Mouse (Mus musculus): Measurements from ENCODE around the gene Alox12e. TPM values are rescaled to one million over a fixed set of nuclear protein-coding genes. Genes with fewer than 3 reads are reported as not detected.
"Not testable (repeated sequence)": the region's sequence is repeated elsewhere in the genome, so short reads cannot be mapped to it uniquely, and the experiment has no call there.

Alox12e gene
- total RNA-seq (2021) = not detected
- long read RNA-seq, experiment 1 = 0 reads
- long read RNA-seq, experiment 2 = 0 reads

DNA sequence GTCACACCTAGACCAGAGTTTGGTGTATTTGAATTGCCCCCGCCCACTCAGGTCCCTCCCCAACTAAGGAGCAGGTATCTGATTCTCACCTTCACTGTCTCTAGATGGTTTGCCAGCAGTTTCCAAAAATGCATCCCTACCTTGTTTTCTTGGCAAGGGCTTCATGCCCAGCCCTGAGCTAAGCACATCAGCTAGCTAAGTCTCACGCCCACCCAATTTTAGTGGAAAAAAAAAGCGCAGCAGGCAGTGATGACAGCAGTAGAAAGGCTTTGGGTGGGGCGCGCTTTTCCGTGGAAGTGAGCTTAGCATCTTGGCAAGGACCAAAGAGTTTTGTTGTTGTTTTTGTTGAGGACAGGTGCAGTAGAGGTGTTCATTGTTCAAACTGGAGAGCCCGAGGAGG, at the start of gene Alox12e:
Gene Alox12e, minus strand, starts transcription at position 101 of the 400 bp plus-strand sequence.
- DNase-seq (ENCODE audit: low spot score in 2 of 2) = no peak

DNA sequence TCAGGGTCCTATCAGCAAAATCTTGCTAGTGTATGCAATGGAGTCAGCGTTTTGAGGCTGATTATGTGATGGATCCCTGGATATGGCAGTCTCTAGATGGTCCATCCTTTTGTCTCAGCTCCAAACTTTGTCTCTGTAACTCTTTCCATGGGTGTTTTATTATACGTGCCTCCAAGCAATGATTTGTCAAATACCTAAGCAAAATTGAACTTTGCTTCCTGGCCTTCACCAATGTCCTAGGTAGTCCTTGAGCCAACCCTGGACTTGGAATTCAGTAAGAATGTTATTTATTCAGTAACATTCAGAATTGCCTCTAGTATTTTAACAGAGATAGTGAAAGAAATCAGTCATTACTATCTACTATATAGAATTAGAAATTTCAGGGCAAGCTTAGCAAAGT, 46.2 kb upstream of the Alox12e start:
- DNase-seq (ENCODE audit: low spot score in 2 of 2) = not testable (repeated sequence)

DNA sequence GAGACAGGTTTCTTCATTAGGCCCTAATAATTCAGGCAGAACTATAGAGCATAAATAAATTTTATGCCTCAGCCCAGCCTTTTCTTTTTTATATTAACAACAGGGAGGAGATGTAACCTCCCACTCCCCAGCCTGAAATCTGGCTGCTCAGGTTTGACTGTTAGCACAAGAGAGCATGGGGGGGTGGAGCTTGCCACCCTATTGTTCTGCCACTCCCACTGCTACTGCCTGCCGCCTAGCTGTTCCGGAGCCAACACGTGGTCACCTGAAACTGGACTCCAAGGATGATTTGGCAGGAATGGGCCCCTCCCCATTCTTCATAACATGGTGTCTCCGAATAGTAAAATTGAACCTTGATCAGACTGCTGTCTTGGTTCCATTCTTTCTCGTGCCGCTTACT, 45.3 kb upstream of the Alox12e start:
- not testable (repeated sequence) for DNase-seq (ENCODE audit: low spot score in 2 of 2)

DNA sequence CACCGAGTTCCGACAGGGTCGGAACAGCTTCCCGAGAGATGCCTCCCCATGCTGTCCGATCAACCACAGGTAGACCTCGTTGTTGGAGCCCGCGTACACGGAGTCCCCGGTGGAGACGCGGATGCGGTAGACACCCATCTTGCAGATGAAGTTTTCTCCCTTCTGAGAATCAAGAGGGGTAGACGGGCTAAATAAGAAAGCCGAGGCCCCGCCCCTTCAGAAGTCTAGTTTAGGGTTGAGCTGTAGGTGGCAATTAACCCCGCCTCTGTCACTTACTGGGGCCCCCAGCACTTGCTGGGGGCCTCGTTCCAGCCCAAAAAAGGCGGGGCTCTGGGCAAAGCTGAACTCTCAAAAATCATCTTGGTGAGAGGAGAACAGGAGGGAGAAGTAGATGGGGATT, 29.4 kb upstream of the Alox12e start, which contains the start of gene Alox15:
Gene Alox15, minus strand, starts transcription at position 164 of the 400 bp plus-strand sequence.
- no peak for DNase-seq (ENCODE audit: low spot score in 2 of 2)

GRCm38 (mm10) chr11:70348630-70349029, 26.2 kb upstream of the Alox12e start:
- DNase-seq (ENCODE audit: low spot score in 2 of 2) = no peak

DNA sequence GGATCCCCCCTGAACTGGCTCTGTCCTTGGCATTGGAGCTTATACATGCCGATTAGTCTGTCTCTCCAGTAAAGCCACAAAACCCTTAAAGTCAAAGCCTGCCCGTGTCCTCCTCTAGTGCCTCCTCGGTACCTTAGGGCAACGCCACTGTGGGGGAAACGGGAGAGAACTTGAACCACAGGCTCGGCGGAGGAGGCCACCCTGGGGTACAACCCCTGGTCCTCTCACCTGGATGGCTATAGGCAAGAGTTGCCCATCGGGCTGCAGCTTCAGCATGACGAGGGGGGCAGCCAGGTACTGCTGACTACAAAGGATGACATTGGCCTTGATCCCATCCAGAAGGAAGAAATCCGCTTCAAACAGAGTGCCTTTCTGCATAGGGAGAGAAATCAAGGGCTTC, 25.4 kb upstream of the Alox12e start:
- DNase-seq (ENCODE audit: low spot score in 2 of 2) = no peak

DNA sequence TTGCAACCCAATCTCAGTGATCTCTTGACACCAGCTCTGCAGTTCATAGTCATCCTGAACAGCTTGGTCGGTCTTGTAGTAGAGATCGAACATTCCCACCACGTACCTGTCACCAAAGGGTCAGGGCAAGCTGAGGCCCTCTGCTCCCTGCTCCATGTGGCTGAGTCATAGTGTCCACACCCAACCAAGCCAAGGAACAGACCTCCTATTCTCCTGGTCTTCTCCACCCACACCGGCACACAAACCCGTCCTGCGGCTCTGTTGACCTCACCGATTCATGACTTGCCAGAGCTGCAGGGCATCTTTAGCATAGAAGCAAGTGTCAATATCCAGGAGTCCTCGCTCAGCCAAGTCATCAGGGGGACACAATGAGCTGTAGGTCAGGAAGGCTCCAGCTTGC, 23.1 kb upstream of the Alox12e start:
- DNase-seq (ENCODE audit: low spot score in 2 of 2) = no peak

GRCm38 (mm10) chr11:70345061-70345460, 22.6 kb upstream of the Alox12e start:
- no peak for DNase-seq (ENCODE audit: low spot score in 2 of 2)

GRCm38 (mm10) chr11:70339481-70339880, 17.1 kb upstream of the Alox12e start:
- DNase-seq (ENCODE audit: low spot score in 2 of 2) = no peak

GRCm38 (mm10) chr11:70334477-70334876, 12.0 kb upstream of the Alox12e start:
- peak; percentile 65 to 68 for DNase-seq (ENCODE audit: low spot score in 2 of 2)

- DNase-seq (ENCODE audit: low spot score in 2 of 2) = no peak
These were observed 2.3 kb upstream of the Alox12e start for GRCm38 (mm10) chr11:70324726-70325125.

DNA sequence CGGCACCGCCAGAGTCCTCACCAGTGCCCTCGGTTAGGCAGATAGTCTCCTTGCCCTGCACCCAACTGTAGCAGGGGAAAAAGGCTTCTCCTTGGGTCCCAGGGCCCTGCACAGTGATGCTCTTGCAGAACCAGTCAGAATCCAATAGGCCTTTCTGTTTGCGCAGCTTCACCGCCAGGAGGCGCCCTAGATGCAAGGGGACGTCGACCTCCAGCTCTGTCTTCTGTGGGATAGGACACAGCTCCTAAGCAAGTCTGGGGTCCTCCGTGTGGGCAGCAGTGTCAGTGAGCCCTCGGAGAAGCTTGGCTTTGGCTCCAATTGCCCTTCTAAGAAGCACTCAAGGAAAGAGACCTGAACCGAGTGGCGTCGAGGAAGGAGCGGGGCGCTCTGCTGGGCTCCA, 764 bp downstream of the Alox12e start:
- peak; percentile 9 to 22 for DNase-seq (ENCODE audit: low spot score in 2 of 2)

DNA sequence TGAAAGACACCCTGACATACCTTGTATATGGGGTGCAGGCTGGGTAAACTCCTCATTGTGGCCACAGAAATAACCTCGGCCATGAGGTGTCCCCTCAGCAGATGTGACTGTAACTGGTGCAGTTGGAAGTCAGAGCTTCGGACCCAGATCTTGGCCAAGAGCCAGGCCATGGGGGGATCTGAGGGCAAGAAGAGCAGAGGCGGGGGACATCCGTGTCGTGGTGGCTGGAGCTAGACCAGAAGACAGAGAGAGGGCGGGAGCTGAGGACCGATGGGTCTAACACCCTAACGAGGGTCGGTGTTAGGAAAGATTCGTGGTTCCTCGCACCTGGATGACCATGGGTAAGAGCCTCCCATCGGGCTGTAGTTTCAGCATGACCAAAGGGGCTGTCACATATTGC, 2.8 kb downstream of the Alox12e start:
- DNase-seq (ENCODE audit: low spot score in 2 of 2) = no peak

DNA sequence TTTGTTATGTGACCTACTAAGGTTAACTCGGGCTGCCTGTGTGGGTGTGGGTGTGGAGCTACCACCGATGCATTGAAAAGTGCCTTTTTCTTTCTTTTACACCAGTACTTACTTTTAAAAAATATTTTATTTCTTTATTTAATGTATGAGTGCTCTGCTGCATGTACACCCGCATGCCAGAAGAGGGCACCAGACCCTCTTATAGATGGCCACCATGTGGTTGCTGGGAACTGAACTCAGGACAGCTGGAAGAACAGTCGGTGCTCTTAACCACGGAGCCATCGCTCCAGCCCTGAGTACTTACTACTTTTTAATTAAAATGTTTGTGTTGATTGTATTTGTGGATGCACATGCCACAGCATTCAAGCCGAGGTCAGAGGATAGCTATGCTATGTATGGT, 8.6 kb downstream of the Alox12e start:
- no peak for DNase-seq (ENCODE audit: low spot score in 2 of 2)

GRCm38 (mm10) chr11:70309341-70309740, 13.1 kb downstream of the Alox12e start:
- DNase-seq (ENCODE audit: low spot score in 2 of 2) = peak; percentile 14 to 57

- DNase-seq (ENCODE audit: low spot score in 2 of 2) = no peak
These were observed 14.1 kb downstream of the Alox12e start for GRCm38 (mm10) chr11:70308296-70308695.

DNA sequence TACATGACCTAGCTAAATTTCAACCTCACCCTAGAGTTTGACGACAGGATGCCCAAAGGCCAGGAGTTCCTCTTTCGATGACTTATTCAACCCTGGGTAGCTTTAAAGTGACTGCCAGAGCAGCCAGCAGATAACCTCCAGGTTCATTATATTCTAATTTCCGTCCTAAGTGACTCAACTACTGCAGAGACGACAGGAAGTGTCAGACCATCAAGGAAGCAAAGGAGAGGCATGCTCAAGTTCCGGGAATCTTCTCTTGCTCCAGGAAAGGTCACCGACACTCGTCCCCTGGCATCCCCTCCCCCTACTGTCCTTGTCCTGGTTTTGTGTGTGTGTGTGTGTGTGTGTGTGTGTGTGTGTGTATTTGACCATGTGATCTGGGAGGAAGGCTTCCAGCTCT, 16.3 kb downstream of the Alox12e start:
- no peak for DNase-seq (ENCODE audit: low spot score in 2 of 2)

- DNase-seq (ENCODE audit: low spot score in 2 of 2) = no peak
These were observed 20.1 kb downstream of the Alox12e start for GRCm38 (mm10) chr11:70302293-70302692.

DNA sequence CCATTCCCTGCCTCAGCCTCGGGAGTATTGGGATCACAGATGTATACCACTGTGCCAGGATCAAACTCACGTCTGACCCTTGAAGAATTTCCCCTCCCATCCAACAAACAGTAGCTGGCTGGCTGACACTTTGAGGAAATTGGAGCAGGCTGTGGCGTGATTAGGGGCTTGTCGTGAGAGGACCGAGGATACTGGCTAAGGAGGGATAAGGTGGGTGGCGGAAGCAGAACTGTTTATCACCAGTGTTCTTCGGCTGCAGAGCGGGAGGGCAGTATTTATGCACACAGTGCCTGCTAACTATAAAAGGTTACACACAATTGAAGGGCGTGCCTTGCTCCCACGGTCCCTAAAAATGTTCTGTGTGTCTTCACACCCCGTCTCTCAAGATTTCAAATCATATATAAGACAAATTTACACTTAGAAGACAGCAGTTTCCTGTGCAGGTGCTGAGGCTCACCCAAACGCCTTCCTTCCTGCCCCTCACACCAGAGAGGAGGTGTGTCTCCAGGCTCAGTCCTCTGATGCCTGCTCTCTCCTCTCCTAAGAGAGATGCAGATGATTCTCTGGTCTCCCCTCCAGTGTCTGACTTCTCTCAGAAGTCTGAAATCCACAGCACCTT, 24.5 kb downstream of the Alox12e start:
- DNase-seq (ENCODE audit: low spot score in 2 of 2) = no peak

DNA sequence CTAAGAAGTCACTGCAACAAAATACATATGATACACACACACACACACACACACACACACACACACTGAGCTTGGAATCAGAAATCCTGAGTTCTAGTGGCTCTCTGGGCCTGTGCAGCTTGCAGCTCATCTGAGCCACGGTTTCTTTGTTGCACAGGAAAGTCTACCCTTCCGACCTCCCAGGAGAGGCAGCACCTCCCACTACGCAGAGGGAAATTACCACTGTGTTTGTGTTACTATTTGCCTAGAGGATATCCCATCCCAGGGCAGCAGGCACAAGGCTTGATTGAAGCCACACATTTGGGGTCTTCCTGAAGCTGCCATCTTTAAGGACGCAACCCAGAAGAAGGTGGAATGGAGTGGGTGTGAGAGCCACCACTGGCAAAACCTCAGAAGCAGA, 25.0 kb downstream of the Alox12e start:
- DNase-seq (ENCODE audit: low spot score in 2 of 2) = no peak

GRCm38 (mm10) chr11:70293881-70294280, 28.5 kb downstream of the Alox12e start:
- peak; percentile 42 to 55 for DNase-seq (ENCODE audit: low spot score in 2 of 2)

DNA sequence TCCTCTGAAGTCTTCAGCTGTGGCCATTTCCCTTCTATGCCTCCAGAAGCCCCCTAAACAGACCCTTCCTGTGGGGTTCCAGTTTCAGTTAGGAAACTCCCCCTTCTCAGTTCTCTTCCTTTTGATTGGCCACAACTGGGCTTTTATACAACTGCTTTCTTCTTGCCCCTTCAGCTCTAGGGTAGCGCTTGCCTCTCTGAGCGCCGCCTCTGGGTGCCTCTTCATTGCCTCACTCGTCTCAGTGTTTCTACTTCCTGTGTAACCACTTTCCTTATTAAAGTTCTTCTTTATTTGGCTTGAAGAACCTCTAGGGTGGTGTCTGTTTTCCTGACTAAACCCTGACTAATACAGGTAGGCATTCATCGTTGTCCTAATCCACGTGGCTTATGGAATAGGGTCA, 31.2 kb downstream of the Alox12e start:
- no peak for DNase-seq (ENCODE audit: low spot score in 2 of 2)

GRCm38 (mm10) chr11:70289236-70289635, 33.2 kb downstream of the Alox12e start:
- DNase-seq (ENCODE audit: low spot score in 2 of 2) = peak; percentile 9 to 45
